Mouse (Mus musculus): ENCODE data around the gene Wdr34.
"Not testable (repeated sequence)": the region's sequence is repeated elsewhere in the genome, so short reads cannot be mapped to it uniquely, and the experiment has no call there.

Wdr34 gene

DNA sequence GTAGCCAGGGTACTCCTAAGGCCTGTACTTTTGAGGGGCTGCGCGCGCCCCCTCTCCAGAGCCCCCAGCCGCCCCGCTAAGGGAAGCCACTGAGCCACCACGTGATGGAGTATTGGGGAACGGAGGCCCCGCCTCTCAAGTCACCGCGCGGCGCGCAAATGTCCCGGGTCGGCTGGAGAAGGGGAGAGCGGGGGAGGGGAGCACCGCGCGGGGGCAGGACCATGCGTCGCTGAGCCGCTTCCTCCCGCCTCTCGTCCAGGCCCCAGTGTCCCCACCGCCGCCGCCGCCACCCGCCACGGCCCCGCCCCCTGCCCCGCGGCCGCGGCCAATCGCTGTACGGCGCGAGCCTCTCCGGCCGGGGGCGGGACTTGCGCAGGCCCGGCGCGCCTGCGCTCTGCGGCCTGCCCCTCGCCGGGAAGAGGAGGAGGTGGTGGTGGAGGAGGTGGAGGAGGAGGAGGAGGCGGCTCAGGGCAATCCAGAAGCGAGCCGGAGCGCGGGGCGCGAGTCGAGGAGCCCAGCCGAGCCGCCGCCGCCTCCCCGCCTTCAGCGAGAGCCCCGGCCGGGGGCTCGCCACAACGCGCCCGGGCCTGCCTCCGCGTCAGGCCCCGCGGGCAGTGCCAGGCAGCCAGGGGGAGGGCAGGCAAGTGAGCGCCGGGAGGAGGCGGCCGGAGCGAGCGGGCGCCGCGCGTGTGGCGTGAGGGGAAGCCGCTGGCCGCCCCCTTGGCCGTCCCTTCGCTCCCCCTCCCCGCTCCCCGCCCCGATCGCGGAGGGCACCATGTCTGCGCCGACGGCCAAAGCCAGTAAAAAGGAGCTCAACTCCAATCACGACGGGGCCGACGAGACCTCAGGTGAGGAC, 17.6 kb upstream of the Wdr34 start:
- peak; percentile 94 for DNase-seq (ENCODE audit: low read depth, low spot score)

DNA sequence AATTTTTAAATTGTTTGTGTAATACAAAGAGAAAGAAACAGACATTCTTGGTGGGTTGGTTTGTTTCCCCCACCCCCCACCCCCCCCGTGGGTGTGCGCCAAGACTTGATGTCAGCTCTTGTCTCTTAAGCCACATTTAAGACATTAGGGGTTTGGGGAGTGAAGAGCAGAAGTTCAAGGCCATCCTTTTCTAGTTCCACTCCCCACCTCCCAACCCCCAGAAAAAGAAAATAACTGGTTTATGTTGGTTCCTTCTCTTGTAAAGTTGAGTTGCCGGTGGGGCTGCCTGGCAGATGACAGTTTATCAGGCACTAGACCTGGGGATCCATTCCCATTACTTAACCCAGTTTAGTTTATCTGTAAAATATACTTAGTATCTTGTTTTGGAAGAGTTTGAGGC, 15.6 kb upstream of the Wdr34 start:
- DNase-seq (ENCODE audit: low read depth, low spot score) = no peak

DNA sequence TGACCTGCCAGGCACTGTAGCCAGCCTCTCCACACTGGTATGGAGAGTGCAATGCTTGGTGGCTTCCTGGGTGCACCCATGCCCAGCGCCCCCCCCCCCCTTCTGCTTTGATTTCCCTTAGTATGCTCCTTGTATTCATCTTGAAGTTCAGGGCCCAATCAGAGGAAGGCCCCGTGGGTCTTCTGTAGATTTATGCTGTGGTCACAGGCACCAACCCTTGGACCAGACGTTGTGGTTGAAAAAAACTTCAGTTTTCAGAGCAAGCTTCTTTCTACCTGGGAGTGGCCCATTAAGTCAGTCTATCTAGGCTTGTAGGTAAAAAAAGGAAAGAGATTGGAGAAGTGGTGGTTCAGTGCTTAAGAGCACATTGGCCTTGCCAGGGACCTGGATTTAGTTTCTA, 15.1 kb upstream of the Wdr34 start:
- DNase-seq (ENCODE audit: low read depth, low spot score) = no peak

DNA sequence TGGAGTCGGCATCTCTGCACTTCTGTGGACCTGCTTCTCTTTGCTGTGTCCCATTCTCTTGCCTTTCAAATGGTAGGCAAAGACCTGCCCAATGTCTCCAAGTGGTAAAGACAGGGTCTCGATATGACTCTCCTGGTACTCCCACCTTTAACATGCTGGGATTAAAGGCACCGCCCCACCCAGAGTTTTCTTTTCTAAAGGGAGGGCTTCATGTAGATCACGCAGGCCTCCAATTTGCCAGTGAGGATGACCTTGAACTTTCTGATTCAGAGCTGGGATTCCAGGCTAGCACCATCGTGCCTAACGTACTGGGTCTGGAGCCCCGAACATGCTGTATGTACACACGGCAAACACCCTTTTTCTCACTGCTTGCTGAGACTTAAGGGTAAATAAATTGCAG, 14.6 kb upstream of the Wdr34 start:
- no peak for DNase-seq (ENCODE audit: low read depth, low spot score)

DNA sequence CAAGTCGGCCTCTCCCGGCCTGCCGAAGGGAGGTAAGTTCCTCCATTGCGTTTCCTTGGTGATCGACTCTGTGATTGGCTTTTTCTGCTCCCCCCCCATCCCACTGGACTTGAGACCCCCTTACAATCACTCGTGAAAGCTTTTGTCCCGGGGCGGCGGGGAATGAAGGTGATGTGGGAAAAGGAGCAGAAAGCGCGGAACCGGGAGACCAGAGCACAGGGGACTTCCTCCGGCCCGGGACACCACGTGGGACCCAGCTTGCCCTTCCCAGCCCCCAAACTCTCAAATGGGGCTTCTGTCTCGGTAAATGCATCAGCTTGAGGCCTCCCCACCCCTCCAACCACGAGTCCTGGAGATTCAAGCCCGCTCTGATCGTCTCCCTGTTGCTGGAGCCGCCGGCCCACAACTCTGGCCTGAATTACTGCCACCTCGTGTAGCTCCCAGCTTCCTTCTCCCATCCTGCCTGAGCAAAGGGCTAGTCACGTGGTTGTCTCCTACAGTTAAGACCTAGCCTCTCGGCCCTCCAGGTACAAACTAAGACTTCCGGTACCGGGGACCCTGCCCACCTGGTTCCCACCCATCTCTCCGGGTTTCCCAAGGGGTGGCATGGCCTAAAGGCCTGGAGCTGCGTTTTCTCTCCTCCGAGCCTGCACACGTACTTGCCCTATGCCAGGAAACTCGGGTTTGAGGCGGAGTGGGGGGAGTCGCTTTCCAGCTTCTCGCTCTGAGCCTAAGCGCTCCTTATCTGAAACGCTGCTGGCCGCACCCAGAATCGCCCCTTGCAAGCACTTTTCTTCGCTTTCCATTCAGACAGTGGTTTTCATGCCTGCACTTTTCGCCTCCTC, 13.8 kb upstream of the Wdr34 start:
- peak; percentile 53 for DNase-seq (ENCODE audit: low read depth, low spot score)

DNA sequence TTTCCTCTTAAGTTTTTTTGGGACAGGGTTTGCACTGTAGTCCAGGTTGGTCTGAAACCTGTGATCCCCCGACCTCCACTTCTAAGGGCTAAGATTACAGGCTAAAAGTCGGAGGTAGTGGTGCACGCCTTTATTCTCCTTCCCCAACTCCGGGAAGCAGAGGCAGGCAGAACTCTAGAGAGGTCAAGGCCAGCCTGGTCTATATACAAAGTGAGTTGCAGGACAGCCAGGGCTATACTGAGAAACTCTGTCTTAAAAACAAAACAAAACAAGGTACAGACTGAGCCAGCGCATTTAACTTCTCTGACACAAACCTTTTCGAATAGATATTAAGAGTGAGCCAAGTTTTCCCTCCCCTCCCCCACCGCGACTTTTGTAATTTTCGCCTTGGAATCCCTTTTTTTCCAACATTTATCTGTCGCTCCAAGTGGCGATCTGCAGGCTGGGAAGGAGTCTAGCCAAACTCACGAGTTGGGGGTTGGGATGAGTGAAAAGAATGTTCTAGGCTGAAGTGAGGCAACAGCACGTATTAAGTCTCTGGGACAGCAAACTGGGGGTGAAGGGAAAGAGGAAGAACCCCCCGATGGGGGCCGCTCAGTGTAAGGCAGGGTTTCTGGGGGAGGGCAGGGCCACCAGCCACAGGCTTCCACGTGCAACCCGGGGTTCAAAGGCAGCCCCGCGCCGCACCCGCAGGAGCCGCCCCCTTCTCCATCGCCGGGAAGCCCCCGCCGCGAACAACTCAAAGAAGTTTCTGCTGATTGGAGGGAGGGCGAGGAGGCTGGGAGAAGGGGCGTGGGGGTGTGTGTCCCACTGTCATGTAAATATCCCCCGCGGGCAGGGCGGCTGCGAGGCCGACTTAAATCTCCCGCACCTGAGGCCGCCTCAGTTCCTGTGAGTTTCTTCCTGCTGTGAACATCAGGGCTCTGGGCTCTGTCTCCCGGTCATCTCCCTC, 12.8 kb upstream of the Wdr34 start:
- peak; percentile 60 for DNase-seq (ENCODE audit: low read depth, low spot score)

DNA sequence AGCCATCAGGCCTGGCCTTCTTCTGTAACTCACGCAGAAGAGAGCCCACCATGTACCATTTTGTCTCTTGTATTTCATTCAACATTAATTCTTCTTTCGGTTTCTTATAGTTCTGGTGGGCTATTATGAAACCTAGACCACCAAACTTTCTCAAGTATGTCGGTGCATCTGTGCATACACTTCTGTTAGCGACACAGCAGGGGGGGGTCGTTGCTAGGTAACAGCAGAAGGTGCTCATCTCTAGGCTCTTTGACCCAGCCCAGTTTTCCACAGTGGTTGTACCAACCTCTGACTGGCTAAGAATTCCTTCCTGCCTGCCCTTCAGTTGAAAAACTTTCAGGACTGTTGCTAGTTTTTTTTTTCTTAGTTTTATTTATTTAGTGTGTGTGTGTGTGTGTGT, 9.7 kb upstream of the Wdr34 start:
- no peak for DNase-seq (ENCODE audit: low read depth, low spot score)

DNA sequence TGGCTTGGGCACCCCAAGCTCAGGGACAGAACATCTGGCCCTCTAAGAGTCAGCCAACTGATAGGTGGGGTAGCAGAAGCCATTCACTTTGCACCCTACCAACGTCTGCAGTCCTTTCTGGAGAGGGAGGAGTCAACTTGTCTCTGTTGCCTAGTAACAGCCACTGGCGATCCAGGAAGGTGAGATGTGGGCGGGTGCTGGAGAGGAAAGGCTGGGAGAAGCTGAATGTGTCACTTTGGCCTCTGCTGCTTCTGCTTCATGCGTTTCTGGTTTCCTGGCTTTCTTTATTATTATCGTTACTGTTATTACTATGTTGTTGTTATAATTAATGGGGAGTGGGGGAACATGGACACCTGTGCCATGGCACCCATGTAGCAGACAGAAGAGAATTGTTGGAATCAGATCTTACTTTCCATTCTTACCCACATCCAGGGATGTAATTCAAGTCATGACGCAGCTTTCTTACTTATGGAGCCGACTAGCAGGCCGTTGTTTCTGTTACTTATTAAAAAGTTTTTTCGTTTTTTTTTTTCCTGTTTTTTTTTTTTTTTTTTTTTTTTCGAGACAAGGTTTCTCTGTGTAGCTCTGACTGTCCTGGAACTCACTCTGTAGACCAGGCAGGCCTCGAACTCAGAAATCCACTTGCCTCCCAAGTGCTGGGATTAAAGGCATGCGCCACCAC, 8.7 kb upstream of the Wdr34 start, which contains the start of gene Set:
Gene Set (plus strand): TSS at position 156 of the 682 bp plus-strand sequence.
- no peak for DNase-seq (ENCODE audit: low read depth, low spot score)

DNA sequence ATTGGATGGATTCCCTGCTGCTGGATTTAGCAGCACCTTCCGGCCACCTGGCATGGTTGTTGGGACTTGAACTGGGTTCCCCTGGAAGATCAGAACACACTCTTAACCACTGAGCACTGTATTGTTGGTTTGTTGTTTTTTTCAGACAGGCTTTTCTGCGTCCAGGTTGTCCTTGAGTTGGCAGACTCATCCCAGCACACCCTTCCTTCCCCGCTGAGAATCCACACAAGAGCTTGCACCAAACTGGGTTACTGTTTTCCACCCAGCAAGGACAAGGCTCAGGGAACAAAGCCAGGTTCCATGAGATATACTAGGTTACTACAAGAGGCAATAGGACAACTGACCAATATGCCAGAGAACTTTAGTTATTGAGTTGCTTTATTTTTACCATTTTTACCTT, 8.1 kb upstream of the Wdr34 start:
- DNase-seq (ENCODE audit: low read depth, low spot score) = no peak

DNA sequence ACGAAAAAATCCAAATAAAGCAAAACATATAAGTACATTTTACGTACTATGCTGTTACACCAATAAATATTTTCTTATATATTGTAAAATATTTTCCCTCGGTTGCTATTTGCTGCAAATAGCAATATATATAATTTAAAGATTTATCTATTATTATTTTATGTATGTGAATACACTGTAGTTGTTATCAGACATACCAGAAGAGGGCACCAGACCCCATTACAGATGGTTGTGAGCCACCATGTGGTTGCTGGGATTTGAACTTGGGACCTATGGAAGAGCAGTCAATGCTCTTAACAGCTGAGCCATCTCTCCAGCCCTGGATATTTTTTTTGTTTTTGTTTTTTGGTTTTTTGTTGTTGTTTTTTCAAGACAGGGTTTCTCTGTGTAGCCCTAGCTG, 6.6 kb upstream of the Wdr34 start:
- DNase-seq (ENCODE audit: low read depth, low spot score) = not testable (repeated sequence)

DNA sequence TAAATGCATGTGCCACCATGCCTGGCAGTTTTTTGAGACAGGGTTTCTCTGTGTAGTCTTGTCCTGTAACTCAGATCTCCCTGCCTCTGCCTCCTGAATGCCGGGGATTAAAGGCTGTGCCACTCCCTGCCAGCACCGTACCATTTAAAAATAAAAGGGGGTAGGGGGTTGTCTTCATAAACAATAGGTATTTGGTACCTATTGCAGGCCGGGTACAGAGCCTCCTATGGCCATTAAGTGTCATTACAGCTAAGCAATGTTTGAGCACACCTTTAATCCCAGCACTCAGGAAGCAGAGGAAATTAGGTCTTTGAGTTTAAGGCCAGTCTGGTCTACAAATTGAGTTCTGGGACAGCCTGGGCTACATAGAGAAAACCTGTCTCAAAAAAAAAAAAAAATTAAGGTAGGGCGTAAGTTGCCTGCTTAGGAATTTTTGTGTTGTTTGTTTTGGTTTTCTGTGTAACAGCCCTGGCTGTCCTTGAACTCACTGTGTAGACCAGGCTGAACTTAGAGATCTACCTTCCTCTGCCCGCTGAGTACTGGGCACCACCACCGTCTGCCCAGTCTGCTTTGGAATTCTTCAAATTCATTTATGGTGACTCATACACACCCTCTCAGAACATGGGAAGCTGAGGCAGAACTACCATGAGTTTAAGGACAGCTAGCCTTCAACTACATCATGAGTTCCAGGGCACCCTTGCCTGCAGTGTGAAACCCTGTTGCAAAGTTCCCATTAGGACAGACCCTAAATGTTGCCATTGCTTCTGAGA, 3.5 kb upstream of the Wdr34 start:
- DNase-seq (ENCODE audit: low read depth, low spot score) = no peak

DNA sequence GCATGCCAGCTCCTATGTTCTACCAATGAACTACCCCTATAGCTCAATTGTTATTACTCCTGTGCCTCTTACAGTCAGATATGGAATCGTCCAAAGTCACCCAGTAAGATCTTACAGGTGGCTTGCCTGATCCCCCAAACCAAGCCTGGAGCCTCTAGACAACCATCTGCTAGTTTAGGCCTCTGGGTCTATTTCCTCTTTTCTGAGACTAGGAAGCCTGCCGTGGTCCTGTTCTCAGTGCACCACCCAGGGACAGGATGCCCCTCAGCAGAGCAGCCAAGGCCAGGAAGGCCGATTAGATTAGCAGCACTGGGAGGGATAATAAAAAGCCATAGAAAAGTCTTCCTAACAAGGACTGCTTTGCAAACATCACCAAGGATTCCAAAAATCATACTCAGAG, 1.1 kb upstream of the Wdr34 start:
- DNase-seq (ENCODE audit: low read depth, low spot score) = no peak

DNA sequence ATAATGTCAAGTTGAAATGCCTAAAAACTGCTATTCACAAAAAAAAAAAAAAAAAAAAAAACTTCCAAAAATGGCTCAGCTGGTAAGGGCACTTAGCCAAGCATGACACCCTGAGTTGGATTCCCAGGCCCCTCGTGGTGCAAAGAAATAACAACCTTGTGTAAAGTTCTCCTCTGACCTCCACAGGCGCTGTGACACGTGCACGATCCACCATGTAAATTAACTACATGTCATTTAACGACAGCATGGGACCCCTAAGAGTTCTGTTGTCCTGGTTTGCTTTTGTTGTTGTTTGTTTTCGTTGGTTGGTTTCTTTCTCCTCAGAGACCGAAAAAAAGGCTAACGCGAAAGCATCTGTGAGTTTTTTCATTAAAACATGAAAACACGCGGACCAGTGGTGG, 580 bp downstream of the Wdr34 start:
- DNase-seq (ENCODE audit: low read depth, low spot score) = no peak

DNA sequence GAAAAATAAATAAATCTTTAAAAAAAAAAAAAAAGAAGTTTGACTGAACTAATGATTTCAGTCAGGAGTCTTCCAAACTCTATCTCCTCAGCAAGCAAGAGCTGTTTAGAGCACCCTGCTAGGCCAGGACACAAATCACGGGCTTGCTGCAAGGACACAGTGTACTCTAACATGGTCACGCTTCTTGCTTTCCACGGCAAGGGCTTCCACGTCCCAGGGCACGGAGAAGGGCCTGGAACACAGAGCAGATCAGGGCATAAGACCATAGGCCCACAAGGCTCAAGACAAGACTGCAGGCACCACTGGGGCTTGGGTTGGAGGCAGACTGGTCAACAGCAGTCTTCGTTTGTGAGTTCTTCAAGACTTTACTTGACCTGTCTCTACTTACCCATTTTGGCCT, 1.6 kb downstream of the Wdr34 start:
- DNase-seq (ENCODE audit: low read depth, low spot score) = no peak

DNA sequence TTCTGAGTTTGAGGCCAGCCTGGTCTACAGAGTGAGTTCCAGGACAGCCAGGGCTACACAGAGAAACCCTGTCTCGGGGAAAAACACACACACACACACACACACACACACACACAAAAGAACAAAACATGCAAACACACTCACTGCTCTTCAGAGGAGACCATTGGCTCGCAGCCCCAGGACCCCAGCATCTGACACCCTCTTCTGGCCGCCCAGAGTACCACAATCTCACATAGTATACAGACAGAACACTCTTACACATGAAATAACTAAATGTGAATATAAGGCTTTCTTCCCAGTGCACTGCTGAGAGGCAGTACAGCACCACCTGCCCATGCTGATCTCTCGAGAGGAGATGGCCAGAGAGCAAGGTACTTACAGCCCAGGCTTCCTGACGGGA, 4.1 kb downstream of the Wdr34 start:
- DNase-seq (ENCODE audit: low read depth, low spot score) = no peak

DNA sequence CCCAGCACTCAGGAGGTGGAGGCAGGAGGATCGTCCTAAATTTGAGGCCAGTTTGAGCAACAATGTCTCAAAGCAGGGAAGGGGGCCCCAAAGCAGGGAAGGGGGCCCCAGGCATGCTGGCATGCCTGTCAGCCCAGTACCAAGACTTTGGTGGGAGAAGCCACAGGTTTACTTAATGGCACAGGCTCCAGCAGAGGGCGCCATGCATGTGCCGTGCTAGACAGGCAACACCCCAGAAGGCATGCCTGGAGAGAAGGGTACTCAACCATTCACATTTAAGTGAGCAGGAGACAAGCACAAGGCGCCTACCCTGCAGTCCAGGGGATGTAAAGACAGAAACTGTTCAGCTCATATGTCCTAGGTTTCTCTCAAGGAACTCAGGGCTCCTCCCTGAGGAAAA, 6.2 kb downstream of the Wdr34 start:
- DNase-seq (ENCODE audit: low read depth, low spot score) = peak; percentile 68

DNA sequence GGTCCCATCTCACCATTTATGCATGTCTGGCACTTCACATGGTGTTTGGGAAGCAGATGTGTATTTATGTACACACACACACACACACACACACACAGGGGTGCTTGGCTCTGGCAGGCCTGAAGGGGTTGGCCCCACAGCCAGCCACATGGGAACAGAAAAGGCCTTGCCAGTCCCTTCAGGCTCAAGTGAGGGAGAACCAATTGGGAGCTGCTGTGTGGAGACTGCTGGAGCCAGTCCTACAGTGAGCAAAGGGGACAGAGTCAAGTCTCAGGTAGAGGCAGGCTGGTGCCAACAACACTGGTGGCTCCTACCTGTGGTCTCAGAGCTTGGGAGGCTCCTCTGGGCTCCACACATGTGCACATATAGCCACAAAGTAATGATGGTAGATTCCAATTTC, 9.0 kb downstream of the Wdr34 start:
- no peak for DNase-seq (ENCODE audit: low read depth, low spot score)

DNA sequence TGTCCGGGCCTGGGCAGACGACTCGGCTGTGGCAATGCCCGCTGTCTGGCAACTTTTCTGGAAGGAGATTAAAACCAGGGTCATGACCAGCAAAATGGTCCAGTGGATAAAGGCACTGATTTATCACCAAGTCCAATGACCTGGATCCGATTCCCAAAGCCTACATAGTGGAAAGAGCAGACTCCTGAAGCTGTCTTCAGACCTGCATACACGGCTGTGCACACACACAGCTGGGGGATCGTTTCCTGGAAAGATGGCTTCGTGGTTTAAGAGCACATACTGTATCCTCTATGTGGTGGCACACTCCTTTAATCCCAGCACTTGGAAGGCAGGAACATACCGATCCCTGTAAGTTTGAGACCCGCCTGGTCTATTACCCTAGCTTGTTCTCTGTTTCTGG, 10.3 kb downstream of the Wdr34 start:
- no peak for DNase-seq (ENCODE audit: low read depth, low spot score)

DNA sequence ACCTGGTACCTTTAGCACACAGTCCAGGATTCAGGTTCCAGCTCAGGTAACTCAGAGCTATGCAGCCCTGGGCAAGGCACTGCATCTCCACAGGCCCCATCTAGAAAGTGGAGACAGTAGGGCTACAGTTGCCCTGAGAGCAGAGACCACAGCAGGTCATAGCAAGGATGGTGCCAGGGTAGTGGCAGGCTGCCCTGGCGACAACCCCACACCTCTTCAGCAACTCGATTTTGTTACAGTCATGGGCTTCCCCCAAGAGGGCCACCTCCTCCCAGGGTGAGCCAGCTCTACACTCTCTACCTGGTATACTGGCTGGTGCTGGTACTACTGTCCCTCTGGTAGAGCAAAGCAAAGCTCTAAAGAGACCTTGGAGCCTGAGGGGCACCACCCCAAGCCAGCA, 10.9 kb downstream of the Wdr34 start:
- DNase-seq (ENCODE audit: low read depth, low spot score) = no peak

DNA sequence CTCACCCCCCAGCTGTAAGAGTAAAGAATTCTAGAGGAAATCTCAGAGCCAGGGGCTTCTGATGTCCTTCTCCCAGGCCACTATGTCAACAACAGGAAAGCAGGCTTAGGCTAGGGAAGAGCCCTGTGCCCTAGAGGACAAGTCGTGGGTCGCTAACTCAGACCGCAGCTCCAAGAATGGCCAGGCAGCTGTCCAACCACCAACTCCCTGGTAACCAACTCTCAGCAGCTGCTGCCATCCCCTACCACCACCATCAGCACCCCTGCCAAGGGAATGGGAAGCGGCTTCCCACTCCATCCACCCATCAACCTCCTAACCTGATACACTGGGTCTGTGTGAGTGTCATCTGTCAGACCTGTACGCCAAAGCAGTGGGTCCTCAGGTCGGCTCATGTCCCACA, 15.7 kb downstream of the Wdr34 start:
- no peak for DNase-seq (ENCODE audit: low read depth, low spot score)
